Mouse (Mus musculus): ENCODE results near the gene Olfr569. TPM values are rescaled to one million over a fixed set of nuclear protein-coding genes. Genes with fewer than 3 reads are reported as not detected.
A peak's percentile ranks its signal among the peaks of the same experiment; 100 is the strongest.

Gene Olfr569
- polyA plus RNA-seq (2015; fragmentation: Nextera tagmentation; extraction: Ambion mirVana) = not detected in 2 replicates

GRCm38 (mm10) chr7:102890782-102891181 is at the start of gene Olfr569:
Olfr569 (minus strand) TSS chr7:102890882.
- H3K4me2 ChIP-seq (ENCODE audit: low read length) = no peak within 1 kb of the TSS
- no peak within 1 kb of the TSS for H3K4me3 ChIP-seq (ENCODE audit: low read length)
- H3K27me3 ChIP-seq (replicated peaks; ENCODE audit: control insufficient read depth, insufficient read depth, low read length) = no peaks in the 10 kb centered on the region
- H3K9ac ChIP-seq (ENCODE audit: low read depth, low read length) = no peak within 1 kb of the TSS
- H3K36me3 ChIP-seq (ENCODE audit: control insufficient read depth, insufficient read depth, low read length) = no peaks in the 10 kb centered on the region
- WGBS = 73% methylated on average over 3 of the region's 3 CpGs
- no peak for ATAC-seq
- no peaks in the 10 kb centered on the region for H3K9me3 ChIP-seq (ENCODE audit: control insufficient read depth, low read length)
- H3K27ac ChIP-seq (ENCODE audit: low read depth, low read length) = no peak within 1 kb of the TSS
- no peaks in the 10 kb centered on the region for H3K4me1 ChIP-seq (ENCODE audit: control insufficient read depth, insufficient read depth, low read depth, low read length)

- H3K27me3 ChIP-seq (replicated peaks; ENCODE audit: control insufficient read depth, insufficient read depth, low read length) = no peaks in the 10 kb centered on the region
- no peaks in the 10 kb centered on the region for H3K9me3 ChIP-seq (ENCODE audit: control insufficient read depth, low read length)
- H3K4me3 ChIP-seq (ENCODE audit: low read length) = no peak overlapping the region
- no peak overlapping the region for H3K4me2 ChIP-seq (ENCODE audit: low read length)
- H3K27ac ChIP-seq (ENCODE audit: low read depth, low read length) = no peak overlapping the region
- ATAC-seq = no peak
- no peaks in the 10 kb centered on the region for H3K36me3 ChIP-seq (ENCODE audit: control insufficient read depth, insufficient read depth, low read length)
- no peaks in the 10 kb centered on the region for H3K4me1 ChIP-seq (ENCODE audit: control insufficient read depth, insufficient read depth, low read depth, low read length)
- WGBS = 80% methylated on average over 3 of the region's 3 CpGs
- no peak overlapping the region for H3K9ac ChIP-seq (ENCODE audit: low read depth, low read length)
These were observed 36.4 kb upstream of the Olfr569 start for GRCm38 (mm10) chr7:102927105-102927504.

DNA sequence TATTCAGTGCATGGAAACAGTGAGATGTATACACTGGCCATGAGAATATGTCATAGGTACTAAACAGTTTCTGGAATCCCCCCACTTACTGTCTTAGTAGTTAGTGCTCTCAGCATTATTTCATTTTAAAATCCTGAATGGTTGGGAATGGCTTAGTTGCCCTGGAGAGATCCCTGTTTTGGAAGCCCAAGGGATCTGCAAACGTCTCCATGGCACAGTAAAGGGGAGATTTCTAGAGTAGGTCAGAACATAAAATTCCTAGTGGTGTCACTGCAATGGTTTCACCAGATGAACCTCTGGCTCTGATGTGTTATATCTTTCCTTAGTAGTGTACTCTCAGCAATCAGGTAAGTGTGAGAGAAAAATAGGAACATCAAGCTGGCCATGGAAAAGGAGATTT is 33.4 kb upstream of the Olfr569 start, which contains the start of gene Olfr572:
TSS of gene Olfr572 (plus strand) at position 301 of the 400 bp plus-strand sequence.
- no peak within 1 kb of the TSS for H3K27ac ChIP-seq (ENCODE audit: low read depth, low read length)
- H3K4me3 ChIP-seq (ENCODE audit: low read length) = no peak within 1 kb of the TSS
- no peak for ATAC-seq
- no peaks in the 10 kb centered on the region for H3K4me1 ChIP-seq (ENCODE audit: control insufficient read depth, insufficient read depth, low read depth, low read length)
- H3K36me3 ChIP-seq (ENCODE audit: control insufficient read depth, insufficient read depth, low read length) = no peaks in the 10 kb centered on the region
- no peaks in the 10 kb centered on the region for H3K9me3 ChIP-seq (ENCODE audit: control insufficient read depth, low read length)
- no peaks in the 10 kb centered on the region for H3K27me3 ChIP-seq (replicated peaks; ENCODE audit: control insufficient read depth, insufficient read depth, low read length)
- no peak within 1 kb of the TSS for H3K9ac ChIP-seq (ENCODE audit: low read depth, low read length)
- no peak within 1 kb of the TSS for H3K4me2 ChIP-seq (ENCODE audit: low read length)
- WGBS = 88% methylated on average over 1 of the region's 1 CpGs

DNA sequence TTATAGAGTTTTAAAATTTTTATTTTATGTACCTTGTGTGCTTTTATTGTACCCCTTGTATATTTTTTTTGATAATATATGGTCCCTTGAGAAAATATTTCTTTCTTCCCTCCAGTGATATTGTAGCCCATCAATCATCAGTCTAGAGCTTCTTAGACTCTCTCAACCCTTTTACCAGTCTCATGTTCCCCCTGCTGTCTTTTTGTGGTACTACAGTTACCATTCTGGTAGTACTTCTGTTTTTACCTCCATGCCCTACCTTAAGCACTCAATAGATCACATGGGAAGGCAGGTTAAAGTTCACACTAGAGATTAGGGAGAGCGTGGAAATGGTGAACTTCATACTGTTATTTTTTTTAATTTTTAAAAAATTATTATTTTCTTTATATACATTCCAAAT is 28.9 kb upstream of the Olfr569 start:
- Histone ChIP-seq H3K4me3 (ENCODE audit: low read length) (no peak overlapping the region), H3K9me3 (ENCODE audit: control insufficient read depth, low read length) (no peaks in the 10 kb centered on the region), H3K27ac (ENCODE audit: low read depth, low read length) (no peak overlapping the region), H3K4me2 (ENCODE audit: low read length) (no peak overlapping the region), H3K9ac (ENCODE audit: low read depth, low read length) (no peak overlapping the region), H3K36me3 (ENCODE audit: control insufficient read depth, insufficient read depth, low read length) (no peaks in the 10 kb centered on the region), H3K27me3 (replicated peaks; ENCODE audit: control insufficient read depth, insufficient read depth, low read length) (no peaks in the 10 kb centered on the region), H3K4me1 (ENCODE audit: control insufficient read depth, insufficient read depth, low read depth, low read length) (no peaks in the 10 kb centered on the region)
- ATAC-seq = peak; percentile 83; the same call in 1 of the 2 replicates
- 9% methylated on average over 1 of the region's 1 CpGs for WGBS

GRCm38 (mm10) chr7:102917032-102917875 is 26.6 kb upstream of the Olfr569 start, which contains the start of gene Olfr571:
Olfr571 (minus strand) TSS chr7:102917536.
- no peaks in the 10 kb centered on the region for H3K27me3 ChIP-seq (replicated peaks; ENCODE audit: control insufficient read depth, insufficient read depth, low read length)
- H3K9ac ChIP-seq (ENCODE audit: low read depth, low read length) = no peak within 1 kb of the TSS
- ATAC-seq = no peak
- no peak within 1 kb of the TSS for H3K4me3 ChIP-seq (ENCODE audit: low read length)
- H3K4me2 ChIP-seq (ENCODE audit: low read length) = no peak within 1 kb of the TSS
- H3K9me3 ChIP-seq (ENCODE audit: control insufficient read depth, low read length) = no peaks in the 10 kb centered on the region
- H3K27ac ChIP-seq (ENCODE audit: low read depth, low read length) = no peak within 1 kb of the TSS
- H3K4me1 ChIP-seq (ENCODE audit: control insufficient read depth, insufficient read depth, low read depth, low read length) = no peaks in the 10 kb centered on the region
- 62% methylated on average over 4 of the region's 4 CpGs for WGBS
- no peaks in the 10 kb centered on the region for H3K36me3 ChIP-seq (ENCODE audit: control insufficient read depth, insufficient read depth, low read length)

DNA sequence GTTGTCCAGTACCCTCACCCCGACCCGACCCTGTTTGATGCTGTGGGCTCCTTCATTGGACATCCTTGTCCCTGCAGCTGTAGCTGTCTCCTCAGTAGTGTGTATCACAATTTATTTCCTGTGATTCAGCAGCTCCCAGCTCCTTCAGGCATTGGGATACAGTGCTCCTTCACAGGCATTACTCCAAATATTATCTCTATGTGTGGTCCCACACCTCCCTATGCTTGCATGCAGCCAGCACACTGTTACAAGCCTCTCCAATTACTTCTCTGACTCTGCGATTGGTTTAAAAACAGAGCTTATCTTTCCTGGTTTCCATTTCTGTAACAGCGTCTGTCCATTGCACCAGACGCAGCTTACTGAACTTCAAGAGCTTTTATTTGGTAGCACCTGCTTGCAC is 25.7 kb upstream of the Olfr569 start:
- H3K27ac ChIP-seq (ENCODE audit: low read depth, low read length) = no peak overlapping the region
- no peak overlapping the region for H3K4me3 ChIP-seq (ENCODE audit: low read length)
- no peaks in the 10 kb centered on the region for H3K36me3 ChIP-seq (ENCODE audit: control insufficient read depth, insufficient read depth, low read length)
- 81% methylated on average over 5 of the region's 5 CpGs for WGBS
- H3K4me2 ChIP-seq (ENCODE audit: low read length) = no peak overlapping the region
- H3K27me3 ChIP-seq (replicated peaks; ENCODE audit: control insufficient read depth, insufficient read depth, low read length) = no peaks in the 10 kb centered on the region
- no peaks in the 10 kb centered on the region for H3K4me1 ChIP-seq (ENCODE audit: control insufficient read depth, insufficient read depth, low read depth, low read length)
- H3K9me3 ChIP-seq (ENCODE audit: control insufficient read depth, low read length) = no peaks in the 10 kb centered on the region
- no peak overlapping the region for H3K9ac ChIP-seq (ENCODE audit: low read depth, low read length)
- ATAC-seq = no peak

DNA sequence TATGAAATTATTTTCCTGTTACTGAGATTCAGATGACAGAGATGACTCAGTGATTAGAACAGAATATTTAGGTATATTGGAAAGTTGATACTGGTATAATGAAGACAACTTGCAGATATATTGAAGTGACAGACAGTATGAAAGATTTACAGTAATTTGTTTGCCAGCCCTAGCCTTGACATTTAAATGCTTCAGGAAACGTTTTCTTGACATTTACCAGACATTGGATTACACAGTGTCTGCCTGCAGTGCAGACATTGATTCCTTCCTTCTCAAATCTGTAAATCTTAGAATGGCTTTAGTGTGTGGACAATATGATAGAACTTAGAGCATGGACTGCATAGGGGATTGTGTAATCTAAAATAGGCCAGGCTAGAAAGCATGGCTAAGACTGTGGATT is 24.6 kb upstream of the Olfr569 start:
- Histone ChIP-seq H3K27ac (ENCODE audit: low read depth, low read length) (no peak overlapping the region), H3K36me3 (ENCODE audit: control insufficient read depth, insufficient read depth, low read length) (no peaks in the 10 kb centered on the region), H3K9ac (ENCODE audit: low read depth, low read length) (no peak overlapping the region), H3K4me1 (ENCODE audit: control insufficient read depth, insufficient read depth, low read depth, low read length) (no peaks in the 10 kb centered on the region), H3K4me2 (ENCODE audit: low read length) (no peak overlapping the region), H3K4me3 (ENCODE audit: low read length) (no peak overlapping the region), H3K9me3 (ENCODE audit: control insufficient read depth, low read length) (no peaks in the 10 kb centered on the region), H3K27me3 (replicated peaks; ENCODE audit: control insufficient read depth, insufficient read depth, low read length) (no peaks in the 10 kb centered on the region)
- no peak for ATAC-seq
- WGBS = 47% methylated on average over 1 of the region's 1 CpGs

DNA sequence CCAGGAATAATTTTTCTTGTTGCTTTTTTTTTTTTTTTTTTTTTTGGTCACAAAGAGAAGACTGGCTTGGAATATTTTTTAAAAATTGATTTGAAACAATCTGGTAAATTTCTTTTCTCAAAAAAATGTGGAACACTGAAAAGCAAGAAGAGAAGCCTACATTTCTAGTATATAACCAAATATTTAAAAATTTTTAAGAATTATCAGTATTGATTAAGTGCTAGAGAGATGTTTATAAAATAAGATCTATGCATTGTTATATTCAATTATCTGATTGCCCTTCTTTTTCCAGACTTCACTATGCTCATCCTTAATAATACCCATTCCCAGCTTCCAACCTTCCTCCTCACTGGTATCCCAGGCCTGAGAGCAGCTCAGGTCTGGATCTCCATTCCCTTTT is 13.9 kb downstream of the Olfr569 start, which contains the start of gene Olfr568:
TSS of gene Olfr568 (plus strand) at position 301 of the 400 bp plus-strand sequence.
- H3K9me3 ChIP-seq (ENCODE audit: control insufficient read depth, low read length) = no peaks in the 10 kb centered on the region
- no peak within 1 kb of the TSS for H3K4me3 ChIP-seq (ENCODE audit: low read length)
- ATAC-seq = no peak
- no peaks in the 10 kb centered on the region for H3K4me1 ChIP-seq (ENCODE audit: control insufficient read depth, insufficient read depth, low read depth, low read length)
- H3K36me3 ChIP-seq (ENCODE audit: control insufficient read depth, insufficient read depth, low read length) = no peaks in the 10 kb centered on the region
- no peaks in the 10 kb centered on the region for H3K27me3 ChIP-seq (replicated peaks; ENCODE audit: control insufficient read depth, insufficient read depth, low read length)
- no peak within 1 kb of the TSS for H3K9ac ChIP-seq (ENCODE audit: low read depth, low read length)
- no peak within 1 kb of the TSS for H3K27ac ChIP-seq (ENCODE audit: low read depth, low read length)
- H3K4me2 ChIP-seq (ENCODE audit: low read length) = no peak within 1 kb of the TSS

- Histone ChIP-seq H3K9ac (ENCODE audit: low read depth, low read length) (no peak within 1 kb of the TSS), H3K36me3 (ENCODE audit: control insufficient read depth, insufficient read depth, low read length) (no peaks in the 10 kb centered on the region), H3K4me1 (ENCODE audit: control insufficient read depth, insufficient read depth, low read depth, low read length) (no peaks in the 10 kb centered on the region), H3K27ac (ENCODE audit: low read depth, low read length) (no peak within 1 kb of the TSS), H3K9me3 (ENCODE audit: control insufficient read depth, low read length) (no peaks in the 10 kb centered on the region), H3K27me3 (replicated peaks; ENCODE audit: control insufficient read depth, insufficient read depth, low read length) (no peaks in the 10 kb centered on the region), H3K4me2 (ENCODE audit: low read length) (no peak within 1 kb of the TSS), H3K4me3 (ENCODE audit: low read length) (no peak within 1 kb of the TSS)
- ATAC-seq = no peak
- 93% methylated on average over 1 of the region's 1 CpGs for WGBS
These were observed 32.0 kb downstream of the Olfr569 start, which contains the start of gene Olfr566 for GRCm38 (mm10) chr7:102858665-102859064. Olfr566 (minus strand) TSS chr7:102858765.

Measured in hindbrain, embryonic 16.5 days (tissue).